Mouse (Mus musculus): ENCODE measurements around the gene Mybbp1a. TPM values are rescaled to one million over a fixed set of nuclear protein-coding genes. Genes with fewer than 3 reads are reported as not detected.
A peak's percentile ranks its signal among the peaks of the same experiment; 100 is the strongest.

Gene Mybbp1a
- total RNA-seq (2014; fragmentation: Nextera tagmentation) (172 and 173 TPM in 2 replicates), total RNA-seq (2017) (132 and 239 TPM in 2 replicates)

DNA sequence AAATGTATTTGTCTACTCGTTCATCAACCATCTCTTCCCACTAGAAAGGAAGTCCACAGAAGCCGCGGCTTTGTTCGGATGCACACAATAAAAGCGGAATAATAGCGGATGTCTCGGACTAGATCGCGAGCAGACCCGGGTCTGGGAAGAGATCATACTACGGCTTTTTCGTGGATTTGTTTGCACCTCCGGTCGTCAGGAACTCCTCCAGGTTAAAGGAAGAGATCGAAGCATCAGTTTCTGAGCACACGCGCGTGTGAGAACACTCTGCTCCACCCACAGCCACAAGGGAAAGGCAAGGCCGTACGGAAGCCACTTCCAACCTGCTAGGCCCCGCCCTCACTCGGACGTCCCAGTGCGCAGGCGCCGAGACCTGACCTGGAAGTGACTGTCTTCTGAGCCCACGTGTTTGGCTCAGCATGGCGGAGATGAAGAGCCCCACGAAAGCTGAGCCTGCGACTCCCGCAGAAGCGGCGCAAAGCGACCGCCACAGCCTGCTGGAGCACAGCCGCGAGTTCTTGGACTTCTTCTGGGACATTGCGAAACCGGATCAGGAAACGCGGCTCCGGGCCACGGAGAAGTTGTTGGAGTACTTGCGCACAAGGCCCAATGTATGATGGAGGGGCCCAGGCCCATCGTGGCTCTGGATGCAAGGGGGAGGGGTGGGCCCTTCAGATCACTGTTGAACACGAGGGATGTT, at the start of gene Mybbp1a:
Gene Mybbp1a, plus strand, starts transcription at position 391 of the 700 bp plus-strand sequence.
- peak; percentile 90 for ATAC-seq (replicated peaks; ENCODE audit: poor library complexity, severe bottlenecking)

DNA sequence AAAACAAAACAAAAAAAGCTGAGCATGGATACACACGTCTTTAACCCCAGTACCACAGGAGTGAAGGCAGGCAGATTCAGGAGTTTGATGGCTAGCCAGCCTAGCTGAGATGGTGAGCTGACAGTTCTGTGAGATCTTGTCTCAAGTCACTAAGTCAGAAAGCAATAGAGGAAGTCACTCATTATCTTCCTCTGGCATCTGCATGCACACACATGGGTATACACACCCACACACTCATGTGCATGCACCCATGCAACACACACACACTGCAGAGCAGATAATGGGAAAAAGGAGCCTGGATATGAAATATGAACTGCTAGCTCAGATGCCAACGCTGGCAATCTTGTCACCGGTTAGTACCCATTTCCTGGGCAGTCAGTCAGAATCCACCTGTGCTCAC, 47.9 kb upstream of the Mybbp1a start:
- ATAC-seq (replicated peaks; ENCODE audit: poor library complexity, severe bottlenecking) = no peak

DNA sequence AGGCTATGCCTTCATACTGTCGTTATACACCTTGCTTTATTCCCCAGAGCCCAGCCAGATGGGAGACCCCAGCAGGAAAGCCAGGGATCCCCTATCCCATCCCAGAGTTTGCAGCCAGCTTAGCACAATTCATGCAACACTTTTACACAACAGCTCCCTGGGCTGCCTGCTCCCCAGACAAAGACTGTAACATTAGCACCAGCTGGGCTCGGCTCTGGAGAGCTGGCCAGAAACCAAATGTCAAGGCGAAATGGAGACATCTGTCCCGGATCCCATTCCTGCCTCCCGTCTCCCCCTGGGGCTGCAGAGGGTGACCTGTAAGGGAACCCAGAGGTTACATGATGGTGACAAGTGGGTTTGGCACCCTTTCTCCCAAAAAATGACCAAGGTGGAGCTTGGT, 47.5 kb upstream of the Mybbp1a start:
- no peak for ATAC-seq (replicated peaks; ENCODE audit: poor library complexity, severe bottlenecking)

DNA sequence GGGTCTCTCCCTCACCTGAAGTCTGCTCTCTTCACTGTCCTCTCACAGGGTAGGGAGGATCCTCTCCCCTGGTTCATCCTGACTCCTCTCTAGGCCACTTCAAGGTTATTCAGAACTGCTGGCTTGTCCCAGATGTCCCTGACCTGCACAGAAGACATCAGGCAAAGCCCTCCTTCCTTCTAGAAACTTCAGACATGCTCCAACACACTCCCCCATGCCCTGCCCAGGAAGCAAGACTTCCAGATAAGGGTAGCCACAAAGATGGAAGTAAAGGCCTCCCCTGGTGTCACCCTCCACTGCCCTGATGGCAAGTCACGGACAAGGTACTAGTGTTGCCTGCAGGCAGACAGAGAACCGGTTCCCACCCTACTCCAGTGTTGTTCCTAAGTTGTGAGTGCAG, 46.5 kb upstream of the Mybbp1a start:
- ATAC-seq (replicated peaks; ENCODE audit: poor library complexity, severe bottlenecking) = no peak

DNA sequence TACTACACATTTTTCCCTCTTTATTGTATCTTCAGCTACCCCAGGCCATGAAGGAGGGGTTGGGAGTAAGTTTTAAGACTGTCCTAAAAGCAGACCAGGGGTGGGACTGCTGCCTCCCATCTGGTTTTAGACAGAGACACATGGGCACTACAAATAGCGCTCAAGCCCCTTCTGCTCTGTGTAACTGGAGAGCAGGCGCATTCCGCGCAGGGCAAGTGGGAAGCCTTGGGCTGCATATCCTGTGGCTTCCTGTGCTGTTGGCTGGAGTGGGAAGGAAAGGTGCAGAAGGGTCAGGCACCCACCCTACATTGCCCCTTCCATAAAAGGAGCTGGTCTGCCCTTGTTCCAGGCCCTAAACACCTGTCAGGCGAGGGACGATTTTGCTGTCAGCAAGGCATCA, 45.5 kb upstream of the Mybbp1a start:
- ATAC-seq (replicated peaks; ENCODE audit: poor library complexity, severe bottlenecking) = no peak

DNA sequence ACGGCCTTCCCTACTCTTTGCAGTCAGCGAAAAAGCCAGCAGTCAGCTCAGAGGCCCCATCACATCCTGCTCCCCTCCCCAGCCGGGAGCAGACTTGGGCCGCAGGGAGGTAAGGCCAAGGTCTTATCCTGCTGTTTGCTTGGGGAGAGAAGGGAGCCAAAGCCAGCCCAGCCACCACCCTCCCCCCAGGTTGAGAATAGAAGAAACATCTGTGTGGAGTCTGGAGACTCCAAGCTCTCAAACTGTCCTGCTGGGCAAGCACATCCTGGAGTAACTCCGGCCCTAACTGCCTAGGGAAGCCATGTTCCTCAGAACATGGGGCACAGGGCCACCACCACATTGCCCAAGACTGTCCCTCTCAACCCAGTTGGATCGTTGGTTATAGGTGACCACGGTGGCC, 44.5 kb upstream of the Mybbp1a start:
- ATAC-seq (replicated peaks; ENCODE audit: poor library complexity, severe bottlenecking) = no peak

DNA sequence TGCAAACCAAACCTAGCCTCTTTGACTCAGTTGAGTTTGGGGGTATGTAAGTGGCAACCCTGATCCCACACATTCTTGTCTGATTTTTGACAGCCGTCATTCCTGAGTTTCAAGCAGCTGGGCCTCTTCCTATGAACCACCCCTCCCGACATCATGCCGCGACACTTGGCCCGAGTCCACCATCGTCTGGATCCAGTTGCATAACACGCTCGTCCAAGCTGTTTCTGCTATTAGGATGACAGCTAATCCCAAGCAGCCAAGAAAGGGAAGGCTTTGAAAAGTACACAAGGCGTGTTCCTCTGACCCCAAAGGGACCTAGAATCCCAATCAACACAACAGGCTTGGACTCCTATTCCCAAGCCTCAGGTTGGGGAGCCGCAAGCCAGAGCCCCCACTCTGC, 44.1 kb upstream of the Mybbp1a start:
- no peak for ATAC-seq (replicated peaks; ENCODE audit: poor library complexity, severe bottlenecking)

DNA sequence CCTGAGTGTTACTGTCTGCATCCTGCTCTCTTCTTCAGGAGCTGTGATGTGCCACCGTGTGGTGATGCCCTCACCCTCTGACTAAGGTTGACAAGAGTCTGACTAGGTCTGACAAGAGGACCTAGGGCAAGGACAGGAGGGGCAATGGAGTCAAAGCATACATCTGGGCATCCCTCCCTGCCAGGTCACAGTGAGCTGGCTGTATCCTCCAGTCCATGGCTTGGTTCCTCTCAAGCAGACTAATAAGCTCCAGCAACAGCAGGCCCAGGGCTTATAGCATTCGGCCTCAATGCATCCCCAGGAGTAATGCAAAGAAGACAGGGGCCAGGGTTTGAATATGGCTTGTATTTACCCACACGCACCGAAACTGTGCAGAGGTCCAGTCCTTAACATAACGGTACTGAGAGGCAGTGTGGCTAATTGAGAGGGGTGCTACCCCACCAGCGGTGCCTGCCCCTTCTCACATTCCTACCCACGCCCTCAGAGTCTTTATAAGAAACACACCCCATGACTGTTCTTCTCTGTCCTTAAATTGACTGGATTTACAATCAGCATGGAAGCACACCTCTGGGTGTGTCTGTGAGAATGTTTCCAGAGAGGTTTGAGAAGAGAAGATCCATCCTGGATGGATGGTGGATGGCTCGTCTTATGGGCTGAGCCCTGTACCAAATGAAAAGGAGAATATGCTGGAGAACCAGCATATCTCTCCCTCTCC, 43.2 kb upstream of the Mybbp1a start:
- no peak for ATAC-seq (replicated peaks; ENCODE audit: poor library complexity, severe bottlenecking)

DNA sequence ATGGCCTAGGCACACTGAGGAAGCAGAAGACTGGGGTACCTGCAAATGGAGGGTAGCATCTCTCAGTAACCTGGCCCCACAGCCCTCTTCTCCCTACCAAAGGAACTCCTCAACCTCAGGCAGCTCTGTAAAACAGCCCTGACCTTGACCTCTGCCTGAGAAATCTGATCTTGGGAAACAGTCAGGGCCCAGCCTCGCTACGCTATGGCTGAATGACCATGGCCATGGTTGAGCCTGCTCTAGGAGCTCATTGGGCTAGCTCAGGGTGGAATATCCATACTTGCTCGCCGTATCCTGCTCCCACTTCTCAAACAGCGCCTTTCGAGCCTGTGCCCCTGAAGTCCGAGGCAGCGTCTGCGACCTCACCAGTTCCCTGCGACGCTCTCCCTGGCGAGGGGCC, 40.1 kb upstream of the Mybbp1a start:
- no peak for ATAC-seq (replicated peaks; ENCODE audit: poor library complexity, severe bottlenecking)

DNA sequence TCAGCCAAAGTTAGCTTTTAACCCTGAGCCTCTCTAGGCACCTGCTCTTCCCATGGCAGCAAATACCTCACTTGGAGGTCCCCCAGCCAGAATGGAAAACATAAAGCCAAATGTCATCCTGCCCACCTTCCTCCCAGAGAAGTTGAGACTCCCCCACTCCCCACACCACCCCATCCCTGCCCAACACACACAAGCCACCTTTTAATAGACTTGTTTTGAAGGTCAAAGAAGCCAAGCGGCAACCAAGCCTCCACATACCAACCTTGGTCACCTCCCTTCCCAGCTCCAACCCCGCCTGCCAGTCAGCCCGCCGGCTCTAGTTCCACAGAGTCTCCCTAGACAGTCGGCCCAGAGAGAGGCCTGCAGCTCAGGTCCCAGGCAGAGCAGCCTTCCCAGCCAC, 39.1 kb upstream of the Mybbp1a start:
- ATAC-seq (replicated peaks; ENCODE audit: poor library complexity, severe bottlenecking) = no peak

DNA sequence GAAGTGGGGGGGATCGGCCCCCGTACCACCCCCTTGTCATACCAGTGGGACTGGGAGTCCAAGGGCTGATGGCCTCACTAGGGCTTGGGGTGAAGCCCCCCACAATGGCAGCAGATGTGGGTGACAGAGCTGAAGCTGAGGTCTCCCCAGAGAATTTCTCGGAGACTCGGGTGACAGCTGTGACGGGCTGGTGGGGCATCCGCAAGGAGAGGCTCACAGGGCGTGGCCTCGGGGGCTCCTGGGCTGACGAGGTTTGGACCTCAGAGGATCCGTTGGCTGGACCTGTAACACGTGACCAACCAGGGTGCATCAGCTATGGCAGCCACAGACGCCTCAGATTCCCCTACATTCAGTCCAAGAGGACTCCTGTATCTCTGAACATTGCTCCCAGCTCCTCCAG, 38.2 kb upstream of the Mybbp1a start:
- no peak for ATAC-seq (replicated peaks; ENCODE audit: poor library complexity, severe bottlenecking)

DNA sequence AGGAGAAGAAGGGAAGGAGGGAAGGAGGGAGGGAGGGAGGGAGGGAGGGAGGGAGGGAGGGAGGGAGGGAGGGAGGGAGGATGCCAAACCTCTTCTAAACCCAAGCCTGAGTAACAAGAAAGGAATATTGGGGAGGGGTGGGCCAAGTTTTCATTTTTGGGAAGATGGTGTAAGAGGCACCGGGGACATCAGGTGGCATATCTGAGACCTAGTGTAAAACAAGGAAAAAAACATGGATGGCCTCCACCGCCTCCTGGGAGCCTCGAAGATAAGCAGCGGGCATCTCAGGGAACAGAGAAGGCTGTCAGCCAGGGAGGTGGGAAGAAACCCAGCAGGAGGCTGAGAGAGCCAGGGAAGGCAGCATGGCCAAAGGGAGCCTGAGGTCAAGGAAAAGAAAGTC, 35.6 kb upstream of the Mybbp1a start:
- ATAC-seq (replicated peaks; ENCODE audit: poor library complexity, severe bottlenecking) = no peak

DNA sequence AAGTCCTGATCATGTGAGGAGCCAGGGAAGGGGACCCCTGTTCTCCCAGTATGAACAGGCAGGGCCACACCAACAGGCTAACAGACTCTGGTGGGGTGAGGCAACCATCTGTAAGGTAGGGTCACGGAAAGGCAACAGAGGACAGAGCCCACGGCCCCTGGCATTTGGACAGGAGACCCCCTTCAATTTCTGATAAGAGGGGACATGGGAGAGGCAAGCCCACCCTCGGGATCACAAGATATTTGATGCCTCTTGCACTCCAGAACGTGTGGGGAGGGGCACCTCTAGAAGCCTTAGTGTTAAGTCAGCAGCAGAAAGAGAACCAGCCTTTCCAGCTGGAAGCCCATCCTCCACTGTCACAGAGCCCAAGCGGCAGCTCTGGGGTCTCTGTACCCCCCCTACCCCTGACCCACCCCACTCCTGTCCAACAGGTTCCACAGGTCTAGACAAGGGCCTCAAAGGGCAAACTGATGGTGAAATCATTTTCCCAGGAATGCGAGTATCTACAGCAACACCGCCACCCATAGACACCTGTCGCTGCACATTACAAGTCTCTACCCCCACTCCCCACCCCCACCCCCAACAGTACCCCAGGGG, 35.0 kb upstream of the Mybbp1a start:
- no peak for ATAC-seq (replicated peaks; ENCODE audit: poor library complexity, severe bottlenecking)

DNA sequence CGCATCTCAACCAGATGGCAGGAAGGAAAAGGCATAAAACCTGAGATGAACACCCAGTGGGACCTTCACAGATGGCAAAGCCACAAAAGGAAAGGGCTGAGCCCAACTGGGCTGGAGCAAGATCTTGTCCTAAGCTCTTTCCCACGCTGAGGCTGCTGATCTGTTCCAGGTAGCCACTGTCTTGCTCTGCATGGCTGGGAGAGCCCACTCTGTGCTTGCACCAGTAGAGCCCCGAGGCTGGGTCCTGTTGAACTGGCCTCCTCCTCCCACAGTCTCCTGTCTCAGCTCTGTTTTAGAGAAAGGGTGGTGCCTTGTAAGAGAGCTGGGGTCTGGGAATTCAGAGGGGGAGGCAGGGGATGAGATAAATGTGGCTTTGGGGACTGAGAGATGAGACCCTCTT, 34.1 kb upstream of the Mybbp1a start:
- ATAC-seq (replicated peaks; ENCODE audit: poor library complexity, severe bottlenecking) = no peak

DNA sequence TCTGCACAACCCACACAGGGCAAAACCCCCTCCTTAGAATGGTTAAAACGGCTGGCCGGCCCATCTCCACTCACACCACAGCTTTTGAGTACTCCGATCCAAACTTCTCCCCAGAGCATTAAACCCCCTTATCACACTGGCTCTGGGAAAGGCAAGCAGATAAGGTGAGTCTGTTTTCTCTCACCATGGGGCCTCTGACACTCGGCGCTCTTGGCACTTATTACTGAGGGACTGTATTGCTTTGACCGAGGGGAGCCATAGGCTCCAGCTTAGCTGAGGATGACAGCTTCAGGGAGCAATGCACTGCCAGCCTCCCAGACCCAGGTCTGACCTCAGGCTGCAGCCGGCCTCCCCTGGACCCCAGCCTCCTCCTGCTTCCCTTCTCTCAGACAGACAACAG, 33.6 kb upstream of the Mybbp1a start:
- no peak for ATAC-seq (replicated peaks; ENCODE audit: poor library complexity, severe bottlenecking)

DNA sequence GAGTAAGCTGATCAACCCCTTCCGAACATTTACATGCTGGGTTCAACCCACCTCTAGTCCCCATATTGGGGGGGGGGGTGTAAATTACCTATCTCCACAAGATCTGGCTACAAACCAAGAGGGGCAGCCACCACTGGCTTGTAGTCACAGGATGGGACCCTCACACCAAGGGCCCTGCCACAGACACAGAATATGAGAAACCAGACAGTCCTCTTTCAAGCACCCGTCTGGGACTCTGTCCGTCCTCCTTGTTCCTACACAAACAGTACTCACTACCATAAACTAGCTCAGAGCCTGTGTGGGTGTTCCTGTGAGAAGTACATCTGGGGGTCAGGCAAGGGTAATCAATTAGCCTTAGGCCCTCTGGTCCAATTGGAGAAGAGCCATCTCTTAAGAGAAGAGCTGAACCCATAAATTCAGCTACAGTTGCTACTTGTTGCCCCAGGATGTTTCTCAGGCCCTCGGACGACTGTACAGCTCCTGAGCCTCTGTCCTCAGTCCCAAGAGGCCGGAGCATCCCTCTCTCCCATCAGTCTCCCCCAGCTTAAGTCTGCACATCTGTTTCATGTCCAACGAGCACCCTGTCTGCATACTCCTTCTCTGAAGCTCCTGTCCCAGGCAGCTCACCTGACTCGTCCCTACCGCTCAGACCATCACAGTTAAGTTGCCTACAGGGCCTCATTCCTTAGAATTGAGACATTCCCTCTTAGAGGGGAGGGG, 32.5 kb upstream of the Mybbp1a start:
- no peak for ATAC-seq (replicated peaks; ENCODE audit: poor library complexity, severe bottlenecking)

DNA sequence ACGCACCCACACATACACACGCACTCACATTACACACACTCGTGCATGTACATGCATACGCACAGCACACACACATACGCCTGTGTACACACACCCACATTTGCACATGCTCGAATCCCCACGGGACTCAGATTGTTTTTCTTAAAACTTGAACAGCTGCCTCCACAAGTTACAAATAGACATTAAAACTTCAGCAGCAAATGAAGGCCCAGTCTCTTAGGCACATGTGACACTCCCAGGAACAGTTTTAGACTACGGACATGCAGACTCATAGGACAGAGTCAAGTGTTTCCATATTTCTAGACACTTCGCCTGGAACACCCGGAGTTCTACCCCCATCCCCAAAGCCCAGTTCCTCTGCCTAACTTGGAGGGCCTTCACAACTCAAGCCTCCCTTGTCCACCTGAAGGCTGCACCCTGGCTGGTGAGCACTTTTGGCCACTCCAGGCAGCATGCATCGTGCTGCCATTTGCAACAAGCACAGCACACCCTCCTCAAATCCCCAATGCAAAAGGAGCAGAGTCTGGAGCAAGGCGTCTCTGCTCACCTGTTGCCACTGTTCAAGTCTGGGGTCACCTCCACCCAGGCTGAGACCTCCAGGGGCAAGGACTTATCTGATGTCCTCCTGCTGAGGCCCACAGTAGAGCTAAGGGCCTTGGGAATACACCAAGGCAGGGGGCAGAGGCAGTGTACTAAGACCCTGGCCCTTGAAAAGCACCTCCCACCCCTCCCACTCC, 31.3 kb upstream of the Mybbp1a start:
- ATAC-seq (replicated peaks; ENCODE audit: poor library complexity, severe bottlenecking) = no peak

DNA sequence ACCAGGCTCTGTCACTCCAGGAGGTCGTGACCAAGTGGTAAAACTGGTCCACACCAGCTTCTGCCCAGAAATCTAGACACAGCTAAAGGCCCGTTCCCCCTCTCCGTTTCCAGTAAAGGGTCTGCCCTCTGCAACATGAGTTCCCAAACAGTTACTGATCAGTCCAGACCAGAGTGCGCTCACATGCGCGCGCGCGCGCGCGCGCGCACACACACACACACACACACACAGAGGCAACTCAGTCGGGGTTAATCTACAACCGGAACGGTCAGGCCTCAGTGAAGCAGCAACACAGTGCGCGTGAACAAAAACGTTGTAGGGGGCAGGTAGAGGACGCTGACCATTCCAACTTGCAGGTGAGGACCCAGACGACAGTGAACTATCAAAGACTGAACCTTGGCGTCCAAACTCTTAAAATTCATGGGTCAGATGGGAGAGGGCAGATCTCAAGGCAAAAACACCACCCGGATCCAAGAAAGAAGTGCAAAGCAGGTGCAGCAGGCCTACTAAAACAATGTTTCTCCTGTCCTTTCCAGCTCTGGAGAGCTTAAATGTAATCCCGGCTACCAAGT, 30.5 kb upstream of the Mybbp1a start:
- no peak for ATAC-seq (replicated peaks; ENCODE audit: poor library complexity, severe bottlenecking)

DNA sequence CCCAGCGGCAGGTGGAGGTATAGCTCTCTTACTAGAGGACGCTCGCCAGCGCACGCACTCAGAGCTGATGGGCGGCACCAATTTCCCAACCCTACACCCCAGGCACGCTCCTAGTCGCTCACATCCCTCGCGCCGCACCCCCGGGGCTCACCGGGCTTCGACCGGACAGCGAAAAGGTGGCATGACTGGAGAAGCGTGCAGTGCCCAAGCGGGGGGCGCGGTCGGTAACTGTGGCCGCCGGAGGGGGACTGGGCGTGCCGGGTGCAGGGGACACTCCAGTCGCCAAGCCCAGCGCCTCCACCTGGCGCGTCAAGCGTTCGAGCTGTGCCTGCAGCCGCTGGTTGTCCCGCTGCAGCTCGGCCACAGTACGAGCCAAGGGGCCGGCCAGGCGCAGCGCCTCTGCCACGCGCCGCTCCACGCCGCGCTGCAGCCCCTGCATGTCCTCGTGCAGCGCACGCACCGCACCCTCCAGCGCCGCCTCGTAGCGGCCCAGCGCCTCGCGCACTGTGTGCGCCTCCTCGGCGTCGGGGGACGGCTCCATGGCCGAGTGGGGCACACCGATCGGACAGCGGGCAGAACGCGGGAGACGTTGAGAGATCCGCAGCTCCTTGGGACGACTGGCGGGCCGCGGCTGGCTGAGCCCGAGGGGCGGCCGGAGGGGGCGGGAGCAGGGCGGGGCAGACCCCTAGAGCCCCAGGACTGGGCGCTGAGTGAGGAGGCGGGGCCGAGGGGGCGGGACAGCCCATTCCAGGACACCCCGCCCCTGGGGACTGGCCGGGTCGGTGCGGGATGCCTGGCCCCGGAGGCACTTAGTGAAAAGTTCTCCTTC, 29.8 kb upstream of the Mybbp1a start, which contains the start of gene Smtnl2:
Gene Smtnl2, minus strand, starts transcription at position 621 of the 829 bp plus-strand sequence.
- peak; percentile 87 for ATAC-seq (replicated peaks; ENCODE audit: poor library complexity, severe bottlenecking)
